Comparison of ENCODE assay signal across 8 mouse cellular contexts in the genomic region with DNA sequence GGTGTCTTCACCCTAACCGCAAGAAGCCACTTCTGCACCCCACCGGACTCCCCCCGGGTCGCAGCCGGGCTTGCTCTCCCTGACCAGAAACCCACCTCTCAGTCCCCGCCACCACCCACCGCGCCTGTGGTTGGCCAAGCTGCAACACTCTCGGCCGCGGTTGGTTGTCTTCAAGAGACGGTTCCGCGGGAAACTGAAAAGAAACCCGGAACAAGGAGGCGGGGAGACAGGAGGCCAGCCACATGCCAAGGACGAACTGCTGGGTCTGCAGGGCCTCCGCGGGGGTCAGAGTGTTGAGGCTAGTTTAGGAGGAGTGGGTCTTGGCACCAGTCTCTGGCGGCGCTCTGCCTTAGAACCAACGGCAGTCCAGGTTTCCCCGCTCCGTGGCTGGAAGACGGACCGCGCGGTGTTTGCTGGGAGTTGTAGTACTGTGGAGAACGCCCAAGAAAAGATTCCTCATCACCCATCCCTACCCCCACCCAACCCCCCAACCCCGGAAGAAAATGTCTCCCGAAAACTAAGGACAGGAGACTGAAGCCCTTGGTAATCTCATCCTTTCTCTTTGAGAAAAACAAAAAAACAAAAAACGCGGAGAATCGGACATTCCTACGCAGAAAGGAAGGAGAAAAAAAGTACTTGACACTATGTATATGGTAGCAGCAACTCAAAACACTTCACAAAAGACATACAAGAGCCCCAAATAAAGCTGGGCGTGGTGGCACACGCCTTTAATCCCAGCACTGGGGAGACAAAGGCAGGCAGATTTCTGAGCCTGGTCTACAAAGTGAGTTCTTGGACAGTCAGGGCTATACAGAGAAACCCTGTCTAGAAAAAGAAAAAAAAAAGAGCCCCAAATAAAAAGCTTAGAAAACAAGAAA. TPM values are rescaled to one million over a fixed set of nuclear protein-coding genes. Genes with fewer than 3 reads are reported as not detected.
DNase-seq lines count a peak whose midpoint lies in the region; ATAC-seq and TF ChIP-seq lines count a peak whose summit lies in the region.

A gene (minus strand): TSS at position 346 of the 878 bp plus-strand sequence.

- no peak for TF ChIP-seq POLR2A in olfactory bulb, adult 2 months (IDR thresholded peaks at IDR 0.05; ENCODE audit: insufficient read depth, low read depth, low read length)
- peak; percentile 43; the same call in 1 of the 2 replicates for TF ChIP-seq POLR2A in thymus, adult 2 months (IDR thresholded peaks at IDR 0.05; ENCODE audit: control insufficient read depth, extremely low read depth, insufficient read depth, low read length, poor library complexity)

- peak within 1 kb of the TSS; percentile 67 for H3K9ac ChIP-seq in lung, embryonic 15.5 days

- H3K36me3 ChIP-seq in lung, embryonic 15.5 days: 0 out of 2 replicates have a peak, but pooled peaks cover 4% of the 10 kb centered on the region
- H3K36me3 ChIP-seq in thymus, adult 2 months (ENCODE audit: control insufficient read depth, insufficient read depth, low read length): no peaks in the 10 kb centered on the region

- peaks cover 15% of the 10 kb centered on the region for H3K4me1 ChIP-seq in lung, embryonic 15.5 days
- H3K4me1 ChIP-seq in olfactory bulb, adult 2 months (ENCODE audit: control insufficient read depth, insufficient read depth, low read length): peaks cover 2% of the 10 kb centered on the region
- H3K4me1 ChIP-seq in thymus, adult 2 months (replicated peaks; ENCODE audit: control insufficient read depth, insufficient read depth, low read length): peaks cover 8% of the 10 kb centered on the region

- TF ChIP-seq CTCF in olfactory bulb, adult 2 months (IDR thresholded peaks at IDR 0.05; ENCODE audit: insufficient read depth, low read depth, low read length): no peak
- no peak for TF ChIP-seq CTCF in thymus, adult 2 months (IDR thresholded peaks at IDR 0.05; ENCODE audit: borderline replicate concordance, control insufficient read depth, extremely low read depth, insufficient read depth, low read length, poor library complexity)

- peak; percentile 87 for DNase-seq in Muller cell, postnatal 12 days (ENCODE audit: inconsistent ontology term)
- peak; percentile 73 for DNase-seq in cerebellum, adult 8-10 months
- DNase-seq in forelimb bud, embryonic 11.5 days (ENCODE audit: low read depth, low spot score): peak; percentile 78
- DNase-seq in heart, postnatal 4 days: peak; percentile 85
- DNase-seq in layer of hippocampus, adult 8-10 months (ENCODE audit: low spot score in 2 of 2): peak; percentile 71 to 78
- peak; percentile 87 for DNase-seq in thymus, adult 2 months

- H3K27me3 ChIP-seq in lung, embryonic 15.5 days: no peaks in the 10 kb centered on the region
- no peaks in the 10 kb centered on the region for H3K27me3 ChIP-seq in thymus, adult 2 months (ENCODE audit: control insufficient read depth, insufficient read depth, low read length)

- peak within 1 kb of the TSS; percentile 83 for H3K4me3 ChIP-seq in lung, embryonic 15.5 days
- peak within 1 kb of the TSS; percentile 97 for H3K4me3 ChIP-seq in olfactory bulb, adult 2 months (ENCODE audit: insufficient read depth, low read depth, low read length)
- peak within 1 kb of the TSS; percentile 89 for H3K4me3 ChIP-seq in thymus, adult 2 months (ENCODE audit: control insufficient read depth, insufficient read depth, low read length)

- ATAC-seq in lung, embryonic 15.5 days (ENCODE audit: borderline replicate concordance, extremely low read depth, low FRiP score, low TSS enrichment): peak; percentile 91

- H3K4me2 ChIP-seq in lung, embryonic 15.5 days: peak within 1 kb of the TSS; percentile 79

- no peaks in the 10 kb centered on the region for H3K9me3 ChIP-seq in lung, embryonic 15.5 days

- WGBS in lung, embryonic 15.5 days: 1% methylated on average over 37 of the region's 37 CpGs
- under 1% methylated on average over 37 of the region's 37 CpGs for WGBS in olfactory bulb, adult 2 months
- WGBS in thymus, adult 2 months: under 1% methylated on average over 37 of the region's 37 CpGs

- H3K27ac ChIP-seq in lung, embryonic 15.5 days: peak within 1 kb of the TSS; percentile 51
- H3K27ac ChIP-seq in olfactory bulb, adult 2 months (ENCODE audit: insufficient read depth, low read depth, low read length): no peak within 1 kb of the TSS
- no peak within 1 kb of the TSS for H3K27ac ChIP-seq in thymus, adult 2 months (ENCODE audit: control insufficient read depth, insufficient read depth, low read length)

RNA-seq across cellular contexts. Expression of the gene that starts here (rescaled TPM):
- total RNA-seq in heart, postnatal 4 days (2021): 1 to 10 TPM; 7.4 to 8.2 TPM
- 10 to 100 TPM; 14.0 to 17.1 (median 15.5) TPM for total RNA-seq in layer of hippocampus, adult 8-10 months (2022)
- 20.8 and 20.9 TPM in 2 replicates for polyA plus RNA-seq in lung, embryonic 15.5 days (2015; fragmentation: Nextera tagmentation; extraction: Ambion mirVana)
- polyA plus RNA-seq in olfactory bulb, adult 2 months (2012; ENCODE audit: insufficient read depth, insufficient read length, low replicate concordance, missing spikeins): not detected in 2 replicates
- polyA plus RNA-seq in thymus, adult 2 months (2012; rRNA removed): 50.0 and 59.1 TPM in 2 replicates
